In the genomic region with DNA sequence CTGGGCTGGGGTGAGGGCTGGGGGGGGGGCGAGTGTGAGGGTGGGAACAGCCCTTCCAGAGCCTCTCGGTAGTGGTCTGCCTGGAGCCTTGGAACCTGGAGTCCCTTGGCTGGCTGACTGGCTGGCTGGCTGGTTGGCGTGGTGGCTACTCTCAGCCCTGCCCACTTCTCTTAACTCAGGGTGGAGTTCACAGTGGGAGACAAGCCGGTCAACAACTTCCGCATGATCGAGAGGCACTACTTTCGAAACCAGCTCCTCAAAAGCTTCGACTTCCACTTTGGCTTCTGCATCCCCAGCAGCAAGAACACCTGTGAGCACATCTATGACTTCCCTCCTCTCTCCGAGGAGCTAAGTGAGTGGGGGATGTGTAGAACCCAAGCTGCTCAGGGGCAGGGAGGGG, we compare ENCODE assay signal across 15 mouse cellular contexts. TPM values are rescaled to one million over a fixed set of nuclear protein-coding genes. Genes with fewer than 3 reads are reported as not detected.
A peak's percentile ranks its signal among the peaks of the same experiment; 100 is the strongest.
DNase-seq lines count a peak whose midpoint lies in the region; ATAC-seq and TF ChIP-seq lines count a peak whose summit lies in the region.
"Had no signal": no experiment of that assay in that cellular context is flagged by ENCODE, and none has a peak within 500 bp of the region (broad histone marks: within the 10 kb centered on the region; RNA-seq: fewer than 3 reads in every experiment).

No protein-coding gene starts in this region.

- 76% methylated on average over 9 of the region's 9 CpGs for WGBS in liver, embryonic 11.5 days
- 74% methylated on average over 9 of the region's 9 CpGs for WGBS in lung, postnatal 0 days
- 69% methylated on average over 9 of the region's 9 CpGs for WGBS in hindbrain, embryonic 11.5 days
- 85% methylated on average over 9 of the region's 9 CpGs for WGBS in kidney, embryonic 14.5 days

- H3K4me1 ChIP-seq in liver, embryonic 11.5 days (replicated peaks; ENCODE audit: control insufficient read depth, insufficient read depth, low read length), result peaks cover 39% of the 10 kb centered on the region
- H3K4me1 ChIP-seq in ES-E14 (ENCODE audit: control insufficient read depth in 2 of 2, insufficient read depth in 2 of 2, low read length in 2 of 2, poor library complexity in 1 of 2), result peaks cover 2 to 25% of the 10 kb centered on the region in 2 experiments
- H3K4me1 ChIP-seq in lung, postnatal 0 days (ENCODE audit: insufficient read depth, low read depth, low read length), result peaks cover 22% of the 10 kb centered on the region
- peaks cover 4% of the 10 kb centered on the region; the same call in 1 of the 2 replicates for H3K4me1 ChIP-seq in hindbrain, embryonic 11.5 days (replicated peaks; ENCODE audit: control insufficient read depth, insufficient read depth, low read length)
- peaks cover 24% of the 10 kb centered on the region for H3K4me1 ChIP-seq in kidney, embryonic 14.5 days (ENCODE audit: control insufficient read depth, insufficient read depth, low read length)

- H3K4me3 ChIP-seq in liver, embryonic 11.5 days (ENCODE audit: low read depth, low read length), result no peak overlapping the region
- H3K4me3 ChIP-seq in ES-E14 (ENCODE audit: insufficient read depth in 1 of 2, low read depth in 1 of 2, low read length in 2 of 2, poor library complexity in 1 of 2, severe bottlenecking in 1 of 2), result peak overlapping the region; percentile 18 to 45; a peak in 3 of 4 replicates
- no peak overlapping the region for H3K4me3 ChIP-seq in lung, postnatal 0 days (ENCODE audit: low read depth, low read length)
- no peak overlapping the region for H3K4me3 ChIP-seq in hindbrain, embryonic 11.5 days (ENCODE audit: low read depth, low read length)
- no peak overlapping the region for H3K4me3 ChIP-seq in kidney, embryonic 14.5 days (ENCODE audit: low read length)
- H3K4me3 ChIP-seq: forebrain, embryonic 15.5 days; heart, embryonic 12.5 days; left cerebral cortex, adult 2 months; midbrain, embryonic 12.5 days had no signal

- H3K27me3 ChIP-seq in liver, embryonic 11.5 days (replicated peaks; ENCODE audit: control insufficient read depth, insufficient read depth, low read length), result no peaks in the 10 kb centered on the region
- H3K27me3 ChIP-seq in lung, postnatal 0 days (replicated peaks; ENCODE audit: insufficient read depth, low read length), result no peaks in the 10 kb centered on the region
- no peaks in the 10 kb centered on the region for H3K27me3 ChIP-seq in hindbrain, embryonic 11.5 days (ENCODE audit: control insufficient read depth, insufficient read depth, low read length)
- no peaks in the 10 kb centered on the region for H3K27me3 ChIP-seq in kidney, embryonic 14.5 days (ENCODE audit: control insufficient read depth, insufficient read depth, low read length)
- H3K27me3 ChIP-seq: forebrain, embryonic 15.5 days; heart, embryonic 12.5 days; midbrain, embryonic 12.5 days had no signal

- in situ Hi-C loops in ES-E14 (cut with MboI; ENCODE audit: low sequenced_read_pairs in 2 of 2, unreplicated experiment in 2 of 2), result no loop called here

- H3K4me2 ChIP-seq in liver, embryonic 11.5 days, result peak overlapping the region; percentile 17; the same call in 1 of the 2 replicates
- H3K4me2 ChIP-seq in lung, postnatal 0 days (replicated peaks; ENCODE audit: low read depth, low read length), result no peak overlapping the region
- no peak overlapping the region for H3K4me2 ChIP-seq in hindbrain, embryonic 11.5 days (replicated peaks; ENCODE audit: low read depth, low read length)
- no peak overlapping the region for H3K4me2 ChIP-seq in kidney, embryonic 14.5 days (replicated peaks; ENCODE audit: low read depth, low read length)
- H3K4me2 ChIP-seq: forebrain, embryonic 15.5 days; heart, embryonic 12.5 days; midbrain, embryonic 12.5 days had no signal

- no peak overlapping the region for H3K9ac ChIP-seq in liver, embryonic 11.5 days (ENCODE audit: low read depth, low read length)
- no peak overlapping the region for H3K9ac ChIP-seq in ES-E14 (ENCODE audit: insufficient read depth, low read depth, low read length, poor library complexity, severe bottlenecking)
- H3K9ac ChIP-seq in lung, postnatal 0 days (replicated peaks; ENCODE audit: low read depth), result no peak overlapping the region
- no peak overlapping the region for H3K9ac ChIP-seq in hindbrain, embryonic 11.5 days (ENCODE audit: low read depth, low read length)
- H3K9ac ChIP-seq in kidney, embryonic 14.5 days (ENCODE audit: low read depth, low read length), result no peak overlapping the region
- H3K9ac ChIP-seq: forebrain, embryonic 15.5 days; heart, embryonic 12.5 days; liver, embryonic 14.5 days; midbrain, embryonic 12.5 days had no signal

- H3K9me3 ChIP-seq in liver, embryonic 11.5 days (ENCODE audit: control insufficient read depth, low read length), result no peaks in the 10 kb centered on the region
- no peaks in the 10 kb centered on the region for H3K9me3 ChIP-seq in ES-E14 (ENCODE audit: control insufficient read depth, insufficient read depth, low read depth, low read length)
- no peaks in the 10 kb centered on the region for H3K9me3 ChIP-seq in lung, postnatal 0 days (ENCODE audit: low read length)
- no peaks in the 10 kb centered on the region for H3K9me3 ChIP-seq in hindbrain, embryonic 11.5 days (ENCODE audit: control insufficient read depth, low read length)
- no peaks in the 10 kb centered on the region for H3K9me3 ChIP-seq in kidney, embryonic 14.5 days (ENCODE audit: control insufficient read depth, low read length)
- H3K9me3 ChIP-seq: forebrain, embryonic 15.5 days; heart, embryonic 12.5 days; midbrain, embryonic 12.5 days had no signal

- peak overlapping the region; percentile 30; the same call in 1 of the 2 replicates for H3K27ac ChIP-seq in liver, embryonic 11.5 days (ENCODE audit: low read depth, low read length)
- H3K27ac ChIP-seq in ES-E14 (ENCODE audit: insufficient read depth, low read depth, low read length, poor library complexity, severe bottlenecking), result no peak overlapping the region
- peak overlapping the region; percentile 11; the same call in 1 of the 2 replicates for H3K27ac ChIP-seq in lung, postnatal 0 days (ENCODE audit: low read length)
- no peak overlapping the region for H3K27ac ChIP-seq in hindbrain, embryonic 11.5 days (ENCODE audit: low read depth, low read length)
- H3K27ac ChIP-seq in kidney, embryonic 14.5 days (ENCODE audit: low read depth, low read length), result no peak overlapping the region
- H3K27ac ChIP-seq: forebrain, embryonic 15.5 days; left cerebral cortex, adult 2 months; liver, embryonic 14.5 days; midbrain, embryonic 12.5 days had no signal

- no peak for DNase-seq in liver, embryonic 11.5 days (ENCODE audit: low spot score)
- DNase-seq in liver (no peak), ES-E14 (ENCODE audit: low read depth, low spot score) (no peak)
- DNase-seq in lung, postnatal 0 days (ENCODE audit: low spot score), result peak; percentile 84
- no peak for DNase-seq in hindbrain, embryonic 11.5 days (ENCODE audit: low spot score)
- no peak for DNase-seq in thymus, postnatal 14 days

- peaks cover 14% of the 10 kb centered on the region for H3K36me3 ChIP-seq in liver, embryonic 11.5 days (ENCODE audit: control insufficient read depth, insufficient read depth, low read length)
- peaks cover 3% of the 10 kb centered on the region; the same call in 1 of the 2 replicates for H3K36me3 ChIP-seq in ES-E14 (ENCODE audit: control insufficient read depth, insufficient read depth, low read length, poor library complexity, severe bottlenecking)
- H3K36me3 ChIP-seq in lung, postnatal 0 days (ENCODE audit: insufficient read depth, low read length), result no peaks in the 10 kb centered on the region
- H3K36me3 ChIP-seq in hindbrain, embryonic 11.5 days (ENCODE audit: control insufficient read depth, insufficient read depth, low read length), result no peaks in the 10 kb centered on the region
- peaks cover 10% of the 10 kb centered on the region; the same call in 1 of the 2 replicates for H3K36me3 ChIP-seq in kidney, embryonic 14.5 days (ENCODE audit: control insufficient read depth, insufficient read depth, low read length)

- TF ChIP-seq EP300 in lung, postnatal 0 days (IDR thresholded peaks at IDR 0.05), result no peak

- no peak for TF ChIP-seq CTCF in lung, postnatal 0 days (IDR thresholded peaks at IDR 0.05)

- ATAC-seq in liver, embryonic 11.5 days (replicated peaks; ENCODE audit: low FRiP score), result no peak
- peak; percentile 51 for ATAC-seq in lung, postnatal 0 days
- peak; percentile 51 for ATAC-seq in monocyte, adult 5-6 weeks (replicated peaks; ENCODE audit: insufficient number of reproducible peaks, low FRiP score, low TSS enrichment, poor library complexity, severe bottlenecking)
- ATAC-seq in hindbrain, embryonic 11.5 days (ENCODE audit: low FRiP score), result no peak
- no peak for ATAC-seq in kidney, embryonic 14.5 days (ENCODE audit: low FRiP score, low TSS enrichment)
- ATAC-seq: forebrain, embryonic 15.5 days had no signal

RNA-seq across cellular contexts. Expression of a gene that starts 4.6 kb away (rescaled TPM):
- polyA plus RNA-seq in liver, embryonic 11.5 days (2014; fragmentation: Nextera tagmentation; extraction: Ambion mirVana), result 68.9 and 72.7 TPM in 2 replicates
- 22.2 and 24.5 TPM in 2 replicates for total RNA-seq in ES-E14 (2012; rRNA removed)
- 35.6 and 37.5 TPM in 2 replicates for polyA plus RNA-seq in lung, postnatal 0 days (2015; fragmentation: Nextera tagmentation; extraction: Ambion mirVana)
- total RNA-seq in monocyte, adult 5-6 weeks (2017), result 88.0 to 122 TPM (median 99.7 TPM) in 3 replicates
- polyA plus RNA-seq in hindbrain, embryonic 11.5 days (2014; fragmentation: Nextera tagmentation; extraction: Ambion mirVana), result 66.2 and 73.1 TPM in 2 replicates
- 49.6 and 57.1 TPM in 2 replicates for polyA plus RNA-seq in kidney, embryonic 14.5 days (2014; fragmentation: Nextera tagmentation; extraction: Ambion mirVana)

RNA-seq across cellular contexts. Expression of a gene that starts 19.7 kb away (rescaled TPM):
- polyA plus RNA-seq in liver, embryonic 11.5 days (2014; fragmentation: Nextera tagmentation; extraction: Ambion mirVana), result 63.6 and 68.2 TPM in 2 replicates
- 45.7 and 78.9 TPM in 2 replicates for total RNA-seq in ES-E14 (2012; rRNA removed)
- 47.2 and 49.2 TPM in 2 replicates for polyA plus RNA-seq in lung, postnatal 0 days (2015; fragmentation: Nextera tagmentation; extraction: Ambion mirVana)
- 17.5 to 25.1 TPM (median 18.5 TPM) in 3 replicates for total RNA-seq in monocyte, adult 5-6 weeks (2017)
- polyA plus RNA-seq in hindbrain, embryonic 11.5 days (2014; fragmentation: Nextera tagmentation; extraction: Ambion mirVana), result 49.4 and 54.2 TPM in 2 replicates
- polyA plus RNA-seq in kidney, embryonic 14.5 days (2014; fragmentation: Nextera tagmentation; extraction: Ambion mirVana), result 48.9 and 76.0 TPM in 2 replicates

RNA-seq across cellular contexts. Expression of a gene that starts 25.1 kb away (rescaled TPM):
- polyA plus RNA-seq in liver, embryonic 11.5 days (2014; fragmentation: Nextera tagmentation; extraction: Ambion mirVana), result 8.8 and 9.9 TPM in 2 replicates
- 5.0 and 9.8 TPM in 2 replicates for total RNA-seq in ES-E14 (2012; rRNA removed)
- polyA plus RNA-seq in lung, postnatal 0 days (2015; fragmentation: Nextera tagmentation; extraction: Ambion mirVana), result 12.2 and 12.7 TPM in 2 replicates
- total RNA-seq in monocyte, adult 5-6 weeks (2017), result 0.78 to 8.6 TPM (median 1.3 TPM) in 3 replicates
- 2.7 and 3.3 TPM in 2 replicates for polyA plus RNA-seq in hindbrain, embryonic 11.5 days (2014; fragmentation: Nextera tagmentation; extraction: Ambion mirVana)
- 2.3 and 4.3 TPM in 2 replicates for polyA plus RNA-seq in kidney, embryonic 14.5 days (2014; fragmentation: Nextera tagmentation; extraction: Ambion mirVana)

RNA-seq across cellular contexts. Expression of a gene that starts 38.5 kb away (rescaled TPM):
- not detected in 2 replicates for polyA plus RNA-seq in liver, embryonic 11.5 days (2014; fragmentation: Nextera tagmentation; extraction: Ambion mirVana)
- total RNA-seq in ES-E14 (2012; rRNA removed), result not detected in 2 replicates
- polyA plus RNA-seq in lung, postnatal 0 days (2015; fragmentation: Nextera tagmentation; extraction: Ambion mirVana), result not detected in 2 replicates
- total RNA-seq in monocyte, adult 5-6 weeks (2017), result not detected in 3 replicates
- polyA plus RNA-seq in hindbrain, embryonic 11.5 days (2014; fragmentation: Nextera tagmentation; extraction: Ambion mirVana), result 0.05 TPM in 1 of 2 replicates, not detected in the other
- polyA plus RNA-seq in kidney, embryonic 14.5 days (2014; fragmentation: Nextera tagmentation; extraction: Ambion mirVana), result 0.11 TPM in 1 of 2 replicates, not detected in the other
- total RNA-seq: gastrocnemius, postnatal 10 days; hematopoietic stem cell, adult 5-6 weeks; left cerebral cortex, adult 2 months had no signal
- polyA plus RNA-seq: forebrain, embryonic 15.5 days; heart, embryonic 12.5 days; liver, embryonic 14.5 days; midbrain, embryonic 12.5 days had no signal

RNA-seq across cellular contexts. Expression of a gene that starts 46.6 kb away (rescaled TPM):
- 48.3 and 50.3 TPM in 2 replicates for polyA plus RNA-seq in liver, embryonic 11.5 days (2014; fragmentation: Nextera tagmentation; extraction: Ambion mirVana)
- 58.2 and 96.2 TPM in 2 replicates for total RNA-seq in ES-E14 (2012; rRNA removed)
- 1.4 and 2.5 TPM in 2 replicates for polyA plus RNA-seq in lung, postnatal 0 days (2015; fragmentation: Nextera tagmentation; extraction: Ambion mirVana)
- total RNA-seq in monocyte, adult 5-6 weeks (2017), result 0.64 to 3.1 TPM (median 1.4 TPM) in 3 replicates
- 48.3 and 52.2 TPM in 2 replicates for polyA plus RNA-seq in hindbrain, embryonic 11.5 days (2014; fragmentation: Nextera tagmentation; extraction: Ambion mirVana)
- 35.7 and 50.9 TPM in 2 replicates for polyA plus RNA-seq in kidney, embryonic 14.5 days (2014; fragmentation: Nextera tagmentation; extraction: Ambion mirVana)

Comparison
In these comparisons a context has a peak if more than half of its experiments do, and no peak if none do; other contexts are left out.
1. ATAC-seq: peak in lung, postnatal 0 days (single experiment) and monocyte, adult 5-6 weeks (single experiment); none in liver, embryonic 11.5 days (single experiment), hindbrain, embryonic 11.5 days (single experiment) and kidney, embryonic 14.5 days (single experiment).
2. H3K27ac ChIP-seq: peak in liver, embryonic 11.5 days (single experiment) and lung, postnatal 0 days (single experiment); none in ES-E14 (single experiment), hindbrain, embryonic 11.5 days (single experiment) and kidney, embryonic 14.5 days (single experiment).
3. H3K4me3 ChIP-seq: peak in ES-E14 (2 of 2); none in liver, embryonic 11.5 days (single experiment), lung, postnatal 0 days (single experiment), hindbrain, embryonic 11.5 days (single experiment) and kidney, embryonic 14.5 days (single experiment).